Mouse (Mus musculus) frontal cortex, postnatal 14 days (tissue): ENCODE measurements around the gene Gm5431.
"Not testable (repeated sequence)": the region's sequence is repeated elsewhere in the genome, so short reads cannot be mapped to it uniquely, and the experiment has no call there.

ENCODE experiments used
- DNase-seq, 2 experiments: peaks; one replicate each; pipeline ENCODE4 v3.0.0; 2022; ENCODE audit warnings: low spot score in 2 of 2

Gm5431 gene

GRCm38 (mm10) chr11:48871201-48871772 lies 30.7 kb downstream of the Gm5431 start, which contains the start of gene Irgm1:
TSS of gene Irgm1 (minus strand) at chr11:48871683.
- no peak for DNase-seq

GRCm38 (mm10) chr11:48870781-48871180 lies 31.2 kb downstream of the Gm5431 start:
- DNase-seq = no peak

GRCm38 (mm10) chr11:48869380-48870110 lies 32.5 kb downstream of the Gm5431 start:
- DNase-seq = no peak

GRCm38 (mm10) chr11:48866481-48866880 lies 35.5 kb downstream of the Gm5431 start:
- DNase-seq = no peak

GRCm38 (mm10) chr11:48863808-48864207 lies 38.2 kb downstream of the Gm5431 start:
- no peak for DNase-seq

GRCm38 (mm10) chr11:48862784-48863319 lies 39.2 kb downstream of the Gm5431 start:
- no peak for DNase-seq

GRCm38 (mm10) chr11:48859014-48859413 lies 43.0 kb downstream of the Gm5431 start:
- DNase-seq = no peak

- DNase-seq = peak; percentile 81 to 94
These were observed 48.4 kb downstream of the Gm5431 start for GRCm38 (mm10) chr11:48853474-48854180.

- no peak for DNase-seq
These were observed 49.2 kb downstream of the Gm5431 start for GRCm38 (mm10) chr11:48852624-48853473.

GRCm38 (mm10) chr11:48852190-48852589 lies 49.8 kb downstream of the Gm5431 start:
- no peak for DNase-seq

GRCm38 (mm10) chr11:48851270-48851995 lies 50.6 kb downstream of the Gm5431 start:
- no peak for DNase-seq

- no peak for DNase-seq
These were observed 51.8 kb downstream of the Gm5431 start for GRCm38 (mm10) chr11:48850240-48850639.

GRCm38 (mm10) chr11:48846881-48847280 lies 55.1 kb downstream of the Gm5431 start:
- no peak for DNase-seq

GRCm38 (mm10) chr11:48846362-48846761 lies 55.7 kb downstream of the Gm5431 start:
- DNase-seq = not testable (repeated sequence)

- DNase-seq = no peak
These were observed 56.7 kb downstream of the Gm5431 start for GRCm38 (mm10) chr11:48845244-48845815.

- DNase-seq = no peak
These were observed 57.7 kb downstream of the Gm5431 start for GRCm38 (mm10) chr11:48844309-48844708.

GRCm38 (mm10) chr11:48843202-48843601 lies 58.8 kb downstream of the Gm5431 start:
- no peak for DNase-seq

GRCm38 (mm10) chr11:48842378-48842792 lies 59.6 kb downstream of the Gm5431 start:
- no peak for DNase-seq

- DNase-seq = no peak
These were observed 60.8 kb downstream of the Gm5431 start for GRCm38 (mm10) chr11:48841213-48841612.

- DNase-seq = no peak
These were observed 61.2 kb downstream of the Gm5431 start for GRCm38 (mm10) chr11:48840805-48841204.
